Mouse (Mus musculus): Measurements from ENCODE around the gene 4933406M09Rik.

DNA sequence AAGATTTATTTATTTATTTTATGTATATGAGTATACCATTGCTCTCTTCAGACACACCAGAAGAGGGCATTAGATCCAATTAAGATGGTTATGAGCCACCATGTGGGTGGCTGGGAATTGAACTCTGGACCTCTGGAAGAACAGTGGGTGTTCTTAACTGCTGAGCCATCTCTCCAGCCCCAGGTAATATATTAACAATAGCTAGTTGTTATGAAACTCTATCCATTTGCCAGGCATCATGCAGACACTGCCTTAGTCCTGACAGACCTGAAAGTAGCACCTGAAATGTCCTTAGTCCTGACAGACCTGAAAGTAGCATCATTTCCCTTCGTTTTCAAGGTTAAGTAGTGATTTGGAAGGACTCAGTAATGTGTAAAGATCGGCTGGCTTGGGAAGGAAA, 28.3 kb downstream of the 4933406M09Rik start:
- TF ChIP-seq CTCF (IDR thresholded peaks at IDR 0.05; ENCODE audit: borderline replicate concordance, extremely low read depth, insufficient read depth, insufficient read length) (no peak), POLR2A (IDR thresholded peaks at IDR 0.05; ENCODE audit: borderline replicate concordance, extremely low read depth, insufficient read depth, insufficient read length, poor library complexity, severe bottlenecking) (no peak)
